Mouse (Mus musculus) spleen, adult 2 months (tissue): ENCODE results near the gene Gm5447.

ENCODE experiments used
- CTCF ChIP-seq: fragments of 200-500 bp; IDR thresholded peaks from 2 replicates; pipeline ENCODE4 v1.5.1; 2011; ENCODE audit warnings: mild to moderate bottlenecking, inconsistent platforms; ENCODE audit not compliant: insufficient read depth, insufficient read length, insufficient replicate concordance; ENCODE audit errors: extremely low read depth
- POLR2A ChIP-seq: fragments of 200-500 bp; IDR thresholded peaks from 2 replicates; pipeline ENCODE4 v1.6.1; 2011; ENCODE audit warnings: low read depth, low read length, inconsistent platforms

DNA sequence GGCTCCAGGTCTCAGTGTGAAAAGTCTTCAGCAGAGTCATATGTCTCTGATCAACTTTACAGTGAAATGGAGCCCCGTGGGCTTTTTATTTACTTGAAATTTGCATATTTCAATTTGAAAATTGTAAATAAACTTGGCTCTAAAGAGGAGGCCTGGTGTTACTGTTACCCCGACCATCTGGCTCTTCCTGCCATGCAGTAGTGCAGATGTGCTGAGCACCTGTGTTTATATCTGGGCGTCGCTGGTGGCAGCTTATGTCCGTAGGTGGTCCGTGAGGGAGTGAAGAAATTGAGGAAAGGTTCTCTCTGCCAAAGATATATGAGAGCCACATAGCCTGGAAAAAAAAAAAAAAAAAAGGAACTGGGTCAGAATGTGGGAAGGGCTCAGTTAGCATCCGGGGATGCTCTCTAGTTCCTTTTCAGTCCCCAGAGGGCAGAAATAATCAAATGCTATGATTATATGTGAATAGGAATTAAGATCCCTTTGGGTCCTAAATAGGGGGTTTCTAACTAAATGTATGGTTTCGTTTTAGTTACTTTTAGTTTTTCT, 2.6 kb downstream of the Gm5447 start:
- TF ChIP-seq POLR2A = no peak
- no peak for TF ChIP-seq CTCF
